Mouse (Mus musculus) skeletal muscle tissue, adult 2 months (tissue): ENCODE measurements around the gene Faap100.

Source experiments
- DNase-seq: peaks from one replicate; pipeline ENCODE4 v3.0.0-alpha.2; 2012; ENCODE audit warnings: low read depth, low spot score

The Faap100 gene

DNA sequence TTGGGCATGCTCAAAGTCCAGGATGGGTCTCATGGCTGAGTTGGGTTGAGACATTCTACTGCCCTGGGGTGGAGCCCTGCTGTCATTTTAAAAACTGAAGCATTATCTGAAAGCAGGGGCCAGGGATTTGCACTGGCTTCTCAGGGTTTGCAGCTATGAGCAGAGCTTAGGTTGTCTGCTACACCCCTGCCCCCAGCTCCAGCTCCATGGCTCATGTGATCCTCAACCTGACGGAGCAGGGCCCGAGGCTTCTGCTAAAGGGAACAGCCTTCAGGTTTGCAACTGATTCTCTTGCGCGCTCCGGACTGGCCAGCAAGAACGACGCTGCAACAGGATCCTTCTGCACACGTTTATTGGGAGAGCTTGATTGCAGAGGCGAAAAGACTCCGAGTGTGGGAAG, 58.4 kb downstream of the Faap100 start:
- DNase-seq, result no peak

DNA sequence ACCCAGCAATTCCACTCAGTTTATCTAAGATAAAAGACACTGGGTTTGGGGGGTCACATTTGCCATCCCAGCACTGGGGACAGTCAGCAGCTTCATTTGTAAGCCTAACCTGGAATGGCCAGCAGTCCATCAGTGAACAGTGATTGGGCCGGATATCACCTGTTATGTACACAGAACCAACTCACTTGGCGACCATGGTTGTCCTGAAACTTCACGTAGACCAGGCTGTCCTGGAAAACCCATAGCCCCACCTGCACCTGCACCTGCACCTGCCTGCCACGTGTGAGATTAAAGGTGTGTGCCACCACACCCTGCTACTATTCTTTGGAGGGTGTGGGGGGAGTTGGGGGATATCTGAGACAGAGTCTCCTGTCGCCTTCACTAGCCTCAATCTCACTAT, 59.3 kb downstream of the Faap100 start:
- DNase-seq, result no peak
